Mouse (Mus musculus) adrenal gland, postnatal 36 days (tissue): ENCODE data around the gene Gart. TPM values are rescaled to one million over a fixed set of nuclear protein-coding genes. Genes with fewer than 3 reads are reported as not detected.

ENCODE experiments used
- total RNA-seq, 2 experiments: library from RNA; stranded (reverse); gene quantifications; 2 replicates each; pipeline ENCODE4 v1.2.3; 2021

Gart gene
- total RNA-seq, 2 experiments from 2014 or later: 107 to 120 TPM

Other genes starting within 250 kb of the Gart start
- 100 to 1,000 TPM; 202 to 301 TPM for gene Il10rb, start 240.8 kb downstream of the Gart start, total RNA-seq
- gene Ifnar1, start 161.7 kb downstream of the Gart start, total RNA-seq: 10 to 100 TPM; 67.0 to 83.7 TPM
- 10 to 100 TPM; 31.2 to 38.0 TPM for gene Ifngr2, start 99.9 kb downstream of the Gart start, total RNA-seq
- gene Tmem50b, start 49.2 kb downstream of the Gart start, total RNA-seq: 10 to 100 TPM; 54.7 to 60.2 TPM
- gene Dnajc28, start 27.9 kb downstream of the Gart start, total RNA-seq: 10 to 100 TPM in 1 of 2 experiments, 1 to 10 TPM in 1; 8.8 to 15.4 TPM
- 100 to 1,000 TPM; 220 to 271 TPM for gene Son, start 554 bp upstream of the Gart start, total RNA-seq
- gene Donson, start 41.8 kb upstream of the Gart start, total RNA-seq: 1 to 10 TPM; 5.3 to 5.4 TPM
- gene Cryzl1, start 82.0 kb upstream of the Gart start, total RNA-seq: 10 to 100 TPM; 47.5 to 57.9 TPM
- gene Itsn1, start 82.3 kb upstream of the Gart start, total RNA-seq: 10 to 100 TPM; 33.6 to 49.3 TPM